Mouse (Mus musculus): ENCODE data around the gene Slc25a39. TPM values are rescaled to one million over a fixed set of nuclear protein-coding genes. Genes with fewer than 3 reads are reported as not detected.

Gene Slc25a39
- polyA plus RNA-seq, 1 experiment: 290 TPM

DNA sequence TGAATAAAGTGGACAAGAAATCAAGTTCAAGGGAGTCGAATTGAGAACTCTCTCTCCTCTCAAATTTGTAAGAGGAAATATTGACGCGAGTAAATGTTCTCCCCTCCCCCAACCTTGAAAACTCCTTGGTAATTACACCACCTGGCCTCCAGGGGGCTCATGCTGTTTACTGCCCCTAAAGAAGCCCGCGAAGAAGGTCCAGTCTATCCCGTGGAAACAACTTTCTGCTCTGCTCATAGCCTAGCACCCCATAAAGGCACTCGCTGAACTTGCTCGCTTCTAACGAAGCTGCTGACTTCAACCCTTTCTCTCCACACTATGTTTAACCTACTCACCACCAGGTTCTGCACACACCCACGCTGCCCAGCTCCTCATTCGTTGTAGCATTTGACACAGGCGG is 30.6 kb downstream of the Slc25a39 start:
- no peak for DNase-seq
- TF ChIP-seq POLR2A (IDR thresholded peaks at IDR 0.05; ENCODE audit: borderline replicate concordance, extremely low read depth, low read depth, low read length) (no peak), CTCF (IDR thresholded peaks at IDR 0.05; ENCODE audit: insufficient read depth, low read length) (peak; percentile 23; the same call in 1 of the 2 replicates)
- Histone ChIP-seq H3K4me3 (replicated peaks; ENCODE audit: extremely low read depth, low read depth, low read length) (no peak overlapping the region), H3K4me1 (ENCODE audit: control insufficient read depth, insufficient read depth, low read length) (no peaks in the 10 kb centered on the region)
- 59% methylated on average over 12 of the region's 12 CpGs for WGBS

DNA sequence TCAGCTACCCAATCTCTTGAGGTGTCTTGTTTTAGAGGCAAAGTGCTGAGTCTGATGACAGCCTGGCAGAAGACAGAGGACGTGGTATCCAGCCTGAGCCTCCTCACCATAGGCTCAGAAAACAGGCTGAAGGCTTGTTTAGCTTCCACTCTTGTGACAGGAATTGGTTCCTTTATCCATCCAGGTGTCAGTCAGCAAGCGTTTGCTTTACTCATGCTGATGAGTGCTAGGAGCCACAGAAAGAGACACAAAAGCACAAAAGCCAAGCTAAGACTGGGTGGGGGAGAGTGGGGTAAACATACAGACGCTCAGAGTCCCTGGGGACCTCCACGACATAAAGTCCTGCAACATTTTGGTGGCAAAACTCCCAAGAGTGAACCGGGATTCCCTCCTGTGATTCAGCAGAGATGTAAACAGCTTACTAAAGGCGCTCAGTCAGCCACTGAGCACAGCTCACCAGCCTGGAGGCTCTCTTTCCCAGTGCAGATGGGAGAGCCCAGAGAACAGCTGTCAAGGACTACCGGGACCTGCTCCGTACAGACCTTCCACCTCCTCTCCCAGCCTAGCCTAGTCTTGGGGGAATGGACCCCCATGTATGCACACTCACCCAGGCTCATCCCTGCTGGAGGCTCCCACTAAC is 31.4 kb downstream of the Slc25a39 start:
- no peak overlapping the region for H3K4me3 ChIP-seq (replicated peaks; ENCODE audit: extremely low read depth, low read depth, low read length)

DNA sequence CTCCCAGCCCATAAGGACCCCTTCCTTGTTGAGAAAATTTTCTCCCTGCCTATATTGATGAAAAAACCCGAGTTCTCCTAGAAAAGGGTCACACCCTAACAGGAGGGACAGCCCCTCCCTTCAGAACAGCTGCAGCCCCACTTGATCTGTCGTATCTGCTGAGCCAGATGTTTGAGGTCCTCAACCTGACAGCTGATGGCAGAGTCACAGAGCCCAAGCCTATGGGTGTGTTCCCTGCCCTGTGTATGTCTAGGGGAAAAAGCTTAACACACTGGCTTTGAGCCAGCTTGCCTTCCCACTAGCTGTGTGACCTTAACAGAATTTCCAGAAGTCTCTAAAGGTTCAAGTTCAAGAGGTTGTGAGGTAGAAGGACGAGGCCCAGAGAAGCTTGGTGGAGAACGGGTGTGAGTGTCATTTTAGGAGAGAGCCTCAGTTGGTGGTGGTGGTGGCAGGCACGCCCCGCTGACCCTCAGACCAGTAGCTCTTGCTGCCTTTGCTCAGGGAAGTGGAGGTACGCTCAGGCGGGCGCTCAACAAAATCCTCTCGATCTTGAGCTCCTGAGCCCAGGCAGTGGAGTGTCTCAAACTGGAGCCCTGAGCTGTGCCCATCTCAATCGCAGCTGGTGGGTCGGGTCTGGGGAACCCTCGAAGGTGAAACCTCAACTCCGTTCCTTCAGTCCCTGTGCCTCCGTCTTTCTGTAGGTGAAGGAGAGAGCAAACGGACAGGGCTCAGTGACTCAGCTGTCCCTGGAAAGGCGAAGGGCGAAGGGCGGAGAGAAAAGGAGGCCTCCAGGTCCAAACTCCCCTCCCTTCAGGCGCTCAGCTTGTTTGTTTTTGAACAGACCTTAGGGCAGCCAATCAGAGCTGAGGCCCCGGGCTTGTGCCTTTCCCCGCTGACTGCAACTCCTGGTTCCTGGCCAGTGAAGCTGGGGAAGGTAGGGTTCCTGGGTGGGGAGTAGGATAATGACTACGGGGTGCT is 32.3 kb downstream of the Slc25a39 start:
- TF ChIP-seq CTCF (IDR thresholded peaks at IDR 0.05; ENCODE audit: insufficient read depth, low read length) (no peak), POLR2A (IDR thresholded peaks at IDR 0.05; ENCODE audit: borderline replicate concordance, extremely low read depth, low read depth, low read length) (no peak)
- DNase-seq: peak; percentile 37
- 10% methylated on average over 23 of the region's 23 CpGs for WGBS
- Histone ChIP-seq H3K4me1 (ENCODE audit: control insufficient read depth, insufficient read depth, low read length) (no peaks in the 10 kb centered on the region), H3K4me3 (replicated peaks; ENCODE audit: extremely low read depth, low read depth, low read length) (peak overlapping the region; percentile 11)

More for the DNA sequence above, 31.4 kb downstream of the Slc25a39 start:
- TF ChIP-seq CTCF (IDR thresholded peaks at IDR 0.05; ENCODE audit: insufficient read depth, low read length) (no peak), POLR2A (IDR thresholded peaks at IDR 0.05; ENCODE audit: borderline replicate concordance, extremely low read depth, low read depth, low read length) (no peak)
- WGBS: 29% methylated on average over 8 of the region's 8 CpGs
- no peaks in the 10 kb centered on the region for H3K4me1 ChIP-seq (ENCODE audit: control insufficient read depth, insufficient read depth, low read length)
- DNase-seq: no peak

DNA sequence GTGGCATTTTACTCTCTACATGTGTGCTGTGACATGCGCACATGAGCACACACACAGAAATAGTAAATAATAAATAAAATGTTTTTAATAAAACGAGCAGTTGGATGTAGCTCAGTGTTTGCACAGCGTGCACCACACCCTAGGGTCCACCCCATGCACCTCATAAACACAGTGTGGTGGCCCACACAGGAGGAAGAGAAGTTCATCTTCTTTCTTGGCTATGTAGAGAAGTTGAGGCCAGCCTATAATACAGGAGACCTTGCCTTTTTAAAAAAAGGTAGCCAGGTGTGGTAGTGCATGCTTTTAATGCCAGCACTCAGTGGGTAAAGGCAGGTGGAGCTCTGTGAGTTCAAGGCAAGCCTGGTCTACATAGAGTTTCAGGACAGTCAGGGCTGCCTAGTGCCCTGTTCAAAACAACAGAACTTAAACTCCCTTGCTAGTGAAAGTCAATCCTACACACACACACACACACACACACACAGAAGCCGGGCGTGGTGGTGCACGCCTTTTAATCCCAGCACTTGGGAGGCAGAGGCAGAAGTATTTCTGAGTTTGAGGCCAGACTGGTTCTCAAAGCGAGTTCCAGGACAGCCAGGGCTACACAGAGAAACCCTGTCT is 33.5 kb downstream of the Slc25a39 start:
- Histone ChIP-seq H3K4me3 (replicated peaks; ENCODE audit: extremely low read depth, low read depth, low read length) (no peak overlapping the region), H3K4me1 (ENCODE audit: control insufficient read depth, insufficient read depth, low read length) (no peaks in the 10 kb centered on the region)
- TF ChIP-seq CTCF (IDR thresholded peaks at IDR 0.05; ENCODE audit: insufficient read depth, low read length) (no peak), POLR2A (IDR thresholded peaks at IDR 0.05; ENCODE audit: borderline replicate concordance, extremely low read depth, low read depth, low read length) (no peak)
- WGBS: 88% methylated on average over 7 of the region's 7 CpGs
- no peak for DNase-seq

DNA sequence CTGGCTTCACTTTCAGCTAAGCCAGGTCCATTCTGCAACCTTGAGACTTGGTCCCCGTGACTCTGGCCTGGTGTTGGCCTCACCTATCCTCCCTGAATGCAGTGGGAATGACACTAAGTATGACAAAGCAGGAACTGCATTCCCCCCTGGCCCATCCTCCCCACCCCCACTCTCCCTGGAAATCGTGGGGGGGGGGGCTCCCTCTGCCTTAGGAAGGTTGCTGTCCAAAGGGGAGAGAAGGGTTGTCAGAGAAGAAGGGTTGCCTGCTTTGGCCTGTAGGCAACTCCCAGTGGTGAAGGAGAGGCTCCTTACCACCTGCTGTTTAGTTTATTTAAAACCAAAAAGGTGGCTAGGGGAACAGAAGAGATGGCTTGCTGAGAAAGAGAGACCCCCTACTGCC is 34.1 kb downstream of the Slc25a39 start:
- 32% methylated on average over 2 of the region's 2 CpGs for WGBS
- no peak for DNase-seq
- TF ChIP-seq CTCF (IDR thresholded peaks at IDR 0.05; ENCODE audit: insufficient read depth, low read length): no peak
- TF ChIP-seq POLR2A (IDR thresholded peaks at IDR 0.05; ENCODE audit: borderline replicate concordance, extremely low read depth, low read depth, low read length): no peak
- Histone ChIP-seq H3K4me3 (replicated peaks; ENCODE audit: extremely low read depth, low read depth, low read length) (no peak overlapping the region), H3K4me1 (ENCODE audit: control insufficient read depth, insufficient read depth, low read length) (no peaks in the 10 kb centered on the region)

DNA sequence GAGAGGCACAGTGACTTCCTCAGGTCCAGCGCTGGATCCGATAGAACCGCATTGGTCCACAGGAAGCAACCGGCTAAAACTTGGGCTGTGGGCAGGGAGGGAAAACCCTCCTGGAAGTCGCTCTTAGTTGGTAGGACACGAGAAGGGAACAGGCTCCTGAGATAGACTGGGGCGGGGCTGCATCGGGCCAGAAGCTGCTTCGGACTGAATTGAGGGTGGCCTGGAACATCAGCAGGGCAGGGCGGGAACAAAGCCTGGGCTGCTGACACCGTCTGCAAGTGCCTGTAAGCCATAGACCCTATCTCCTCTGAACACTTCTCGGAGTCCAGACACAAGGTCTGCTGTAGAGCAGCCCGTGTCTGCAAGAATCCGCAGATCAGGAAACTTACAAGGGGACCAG is 34.8 kb downstream of the Slc25a39 start:
- Histone ChIP-seq H3K4me3 (replicated peaks; ENCODE audit: extremely low read depth, low read depth, low read length) (no peak overlapping the region), H3K4me1 (ENCODE audit: control insufficient read depth, insufficient read depth, low read length) (no peaks in the 10 kb centered on the region)
- 48% methylated on average over 14 of the region's 14 CpGs for WGBS
- TF ChIP-seq CTCF (IDR thresholded peaks at IDR 0.05; ENCODE audit: insufficient read depth, low read length): no peak
- no peak for TF ChIP-seq POLR2A (IDR thresholded peaks at IDR 0.05; ENCODE audit: borderline replicate concordance, extremely low read depth, low read depth, low read length)
- DNase-seq: no peak

DNA sequence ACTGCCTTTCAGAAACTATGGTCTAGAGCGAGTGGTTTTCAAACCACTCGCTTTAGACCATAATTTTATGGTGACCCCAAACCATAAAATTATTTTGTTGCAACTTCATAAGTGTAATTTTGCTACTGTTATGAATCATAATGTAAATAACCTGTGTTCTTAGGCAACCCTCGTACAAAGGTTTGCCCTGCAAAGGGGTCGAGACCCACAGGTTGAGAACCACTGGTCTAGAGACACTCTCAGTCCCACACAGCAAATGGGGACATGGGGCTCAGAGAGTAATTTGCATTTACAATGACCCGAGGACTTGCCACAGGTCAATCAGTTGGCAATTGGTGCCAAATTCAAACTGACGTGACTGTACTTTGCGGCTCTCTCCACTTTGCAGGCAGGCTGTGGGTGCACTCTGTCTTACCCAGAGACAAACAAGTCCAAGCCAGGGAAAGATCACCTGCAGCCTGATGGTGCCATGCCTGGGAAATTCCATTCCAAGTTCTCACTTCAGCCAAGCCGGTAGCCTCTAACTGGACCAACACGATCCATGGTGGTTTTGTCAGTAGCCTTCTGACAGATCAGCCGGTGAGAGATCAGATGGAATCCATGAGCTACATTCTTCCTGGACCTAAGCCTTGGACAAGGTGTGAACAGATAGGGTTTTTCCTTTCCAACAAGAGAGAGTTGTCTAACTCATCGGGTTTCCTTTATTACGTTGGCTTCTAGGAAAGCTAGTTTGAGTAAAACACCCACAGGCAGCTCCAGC is 35.6 kb downstream of the Slc25a39 start:
- H3K4me1 ChIP-seq (ENCODE audit: control insufficient read depth, insufficient read depth, low read length): no peaks in the 10 kb centered on the region
- no peak for DNase-seq
- TF ChIP-seq POLR2A (IDR thresholded peaks at IDR 0.05; ENCODE audit: borderline replicate concordance, extremely low read depth, low read depth, low read length): no peak
- TF ChIP-seq CTCF (IDR thresholded peaks at IDR 0.05; ENCODE audit: insufficient read depth, low read length): no peak
- WGBS: 80% methylated on average over 12 of the region's 12 CpGs
- H3K4me3 ChIP-seq (replicated peaks; ENCODE audit: extremely low read depth, low read depth, low read length): no peak overlapping the region

DNA sequence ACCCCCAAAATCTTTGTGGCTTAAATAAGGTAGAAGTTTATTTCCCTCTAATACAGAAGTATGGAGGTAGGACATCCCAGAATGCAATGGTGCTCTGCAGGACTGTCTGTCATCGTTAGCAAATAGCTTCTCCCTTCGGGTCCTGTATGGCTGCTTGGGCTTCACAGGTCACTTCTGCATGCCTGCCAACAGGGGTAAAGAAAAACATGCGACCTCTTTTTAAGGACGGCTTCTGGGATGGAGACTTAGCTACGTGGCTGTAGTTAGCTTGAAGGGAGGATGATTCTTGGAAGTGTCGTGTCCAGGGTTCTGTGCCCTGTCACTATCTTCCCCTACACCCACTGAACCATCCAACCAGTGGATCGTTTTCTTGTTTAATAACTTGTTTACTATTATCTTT is 37.5 kb downstream of the Slc25a39 start:
- no peak for TF ChIP-seq POLR2A (IDR thresholded peaks at IDR 0.05; ENCODE audit: borderline replicate concordance, extremely low read depth, low read depth, low read length)
- TF ChIP-seq CTCF (IDR thresholded peaks at IDR 0.05; ENCODE audit: insufficient read depth, low read length): no peak
- 41% methylated on average over 7 of the region's 7 CpGs for WGBS
- Histone ChIP-seq H3K4me1 (ENCODE audit: control insufficient read depth, insufficient read depth, low read length) (no peaks in the 10 kb centered on the region), H3K4me3 (replicated peaks; ENCODE audit: extremely low read depth, low read depth, low read length) (no peak overlapping the region)
- DNase-seq: no peak

DNA sequence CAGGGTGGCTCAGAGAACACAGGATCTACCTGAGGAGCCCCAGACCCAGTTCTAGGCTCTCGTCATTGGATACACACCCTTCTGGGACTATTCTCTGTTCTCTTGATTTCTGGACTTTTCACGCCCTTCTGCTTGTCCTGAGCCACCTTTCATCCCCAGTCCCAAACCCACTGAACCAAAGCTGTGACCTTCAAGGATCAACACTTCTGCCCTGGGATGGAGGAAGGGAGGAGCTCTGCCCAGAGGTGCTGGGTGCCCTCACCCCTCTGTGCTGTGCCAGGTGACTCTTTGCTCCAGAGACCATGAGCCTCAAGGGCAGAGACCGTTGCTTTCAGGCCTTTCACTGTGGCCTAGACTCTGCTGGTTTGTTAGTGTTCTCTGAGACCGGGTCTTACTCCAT is 38.5 kb downstream of the Slc25a39 start:
- no peak overlapping the region for H3K4me3 ChIP-seq (replicated peaks; ENCODE audit: extremely low read depth, low read depth, low read length)
- DNase-seq: no peak
- TF ChIP-seq POLR2A (IDR thresholded peaks at IDR 0.05; ENCODE audit: borderline replicate concordance, extremely low read depth, low read depth, low read length) (no peak), CTCF (IDR thresholded peaks at IDR 0.05; ENCODE audit: insufficient read depth, low read length) (no peak)
- 72% methylated on average over 4 of the region's 4 CpGs for WGBS
- no peaks in the 10 kb centered on the region for H3K4me1 ChIP-seq (ENCODE audit: control insufficient read depth, insufficient read depth, low read length)
